Mouse (Mus musculus) limb, embryonic 11.5 days (tissue): ENCODE results near the gene Wdr6. TPM values are rescaled to one million over a fixed set of nuclear protein-coding genes. Genes with fewer than 3 reads are reported as not detected.

Experiments
- ATAC-seq: fragments of 200-750 bp; cut with Nextera tagmentation; 2 replicates; pipeline ENCODE4 v1.8.0; 2017; ENCODE audit warnings: low read depth; ENCODE audit not compliant: insufficient number of reproducible peaks, low FRiP score, low TSS enrichment
- DNase-seq: peaks from one replicate; pipeline ENCODE4 v3.0.0-alpha.2; 2015; ENCODE audit warnings: low spot score
- H3K27ac ChIP-seq: fragments of 300-500 bp; sonication (generic); replicated peaks from 2 replicates; pipeline ENCODE4 v1.5.1; 2014; ENCODE audit warnings: low read depth, mild to moderate bottlenecking, low read length
- H3K27me3 ChIP-seq: fragments of 300-500 bp; sonication (generic); 2 replicates; pipeline ENCODE4 v1.6.1; 2014; ENCODE audit warnings: mild to moderate bottlenecking, low read length, mixed read lengths; ENCODE audit not compliant: control insufficient read depth, insufficient read depth
- H3K36me3 ChIP-seq: fragments of 300-500 bp; sonication (generic); 2 replicates; pipeline ENCODE4 v1.6.1; 2014; ENCODE audit warnings: mild to moderate bottlenecking, low read length, moderate library complexity, mixed read lengths; ENCODE audit not compliant: control insufficient read depth, insufficient read depth
- H3K4me1 ChIP-seq: fragments of 300-500 bp; sonication (generic); 2 replicates; pipeline ENCODE4 v1.6.1; 2014; ENCODE audit warnings: low read length, mixed read lengths; ENCODE audit not compliant: control insufficient read depth, insufficient read depth
- H3K4me2 ChIP-seq: fragments of 300-500 bp; sonication (generic); 2 replicates; pipeline ENCODE4 v1.6.1; 2014; ENCODE audit warnings: low read depth, mild to moderate bottlenecking, moderate library complexity; ENCODE audit not compliant: severe bottlenecking
- H3K4me3 ChIP-seq: fragments of 300-500 bp; sonication (generic); 2 replicates; pipeline ENCODE4 v1.5.1; 2014; ENCODE audit warnings: low read depth, low read length
- H3K9ac ChIP-seq: fragments of 300-500 bp; sonication (generic); 2 replicates; pipeline ENCODE4 v1.6.1; 2014; ENCODE audit warnings: mild to moderate bottlenecking, low read length
- H3K9me3 ChIP-seq: fragments of 300-500 bp; sonication (generic); 2 replicates; pipeline ENCODE4 v1.6.1; 2016; ENCODE audit warnings: low read length; ENCODE audit not compliant: control insufficient read depth
- WGBS: fragments of 180-500 bp; shearing (Covaris S2); extraction: QIAGEN DNeasy Blood & Tissue Kit; methylation state at CpG from one replicate; pipeline ENCODE4 v1.1.7; 2014; 5-methylcytosine and 5-hydroxymethylcytosine counted together
- polyA plus RNA-seq: library from polyadenylated mRNA; unstranded; fragments of >200 nt; fragmentation: Nextera tagmentation; extraction: Ambion mirVana; gene quantifications from 2 replicates; pipeline ENCODE4 v1.2.1, GENCODE M21; 2014

Gene Wdr6
- polyA plus RNA-seq, 1 experiment from 2014 or later = 152 TPM

GRCm38 (mm10) chr9:108600011-108600410 lies 21.5 kb upstream of the Wdr6 start:
- 58% methylated on average over 2 of the region's 2 CpGs for WGBS
- Histone ChIP-seq H3K4me3 (no peak overlapping the region), H3K9ac (no peak overlapping the region), H3K27me3 (no peaks in the 10 kb centered on the region), H3K9me3 (no peaks in the 10 kb centered on the region), H3K27ac (no peak overlapping the region), H3K4me2 (no peak overlapping the region), H3K36me3 (0 out of 2 replicates have a peak, but pooled peaks cover 4% of the 10 kb centered on the region), H3K4me1 (0 out of 2 replicates have a peak, but pooled peaks cover 2% of the 10 kb centered on the region)
- ATAC-seq = no peak
- DNase-seq = no peak

DNA sequence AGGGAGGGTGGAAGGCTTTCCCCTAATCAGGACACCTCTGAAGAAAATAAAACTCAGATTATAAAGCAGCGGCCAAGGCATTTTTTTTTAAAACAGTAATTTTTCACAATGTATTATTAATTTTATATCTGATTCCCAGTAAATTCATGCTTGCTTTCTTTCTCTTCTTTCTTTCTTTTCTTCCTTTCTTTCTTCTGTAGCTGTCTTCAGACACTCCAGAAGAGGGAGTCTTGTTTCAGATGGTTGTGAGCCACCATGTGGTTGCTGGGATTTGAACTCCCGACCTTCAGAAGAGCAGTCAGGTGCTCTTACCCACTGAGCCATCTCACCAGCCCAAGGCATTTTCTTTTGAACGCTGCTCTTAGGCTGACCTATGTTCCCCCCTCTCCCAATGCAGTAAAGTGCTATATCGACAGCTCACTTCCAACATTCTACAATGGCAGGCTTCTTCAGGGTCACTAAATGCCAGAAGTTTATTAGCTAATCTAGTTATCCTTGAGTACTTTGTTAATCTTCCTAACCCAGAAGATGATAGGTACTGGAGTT lies 20.6 kb upstream of the Wdr6 start:
- no peak overlapping the region for H3K4me3 ChIP-seq
- DNase-seq (no peak), ATAC-seq (no peak)

GRCm38 (mm10) chr9:108596998-108597764 lies 18.6 kb upstream of the Wdr6 start, which contains the start of gene P4htm:
Gene P4htm, minus strand, starts transcription at chr9:108597667.
- Histone ChIP-seq H3K36me3 (no peaks in the 10 kb centered on the region), H3K9me3 (no peaks in the 10 kb centered on the region), H3K4me2 (peak within 1 kb of the TSS; percentile 93), H3K4me1 (0 out of 2 replicates have a peak, but pooled peaks cover 2% of the 10 kb centered on the region), H3K4me3 (peak within 1 kb of the TSS; percentile 70), H3K27ac (no peak within 1 kb of the TSS), H3K9ac (peak within 1 kb of the TSS; percentile 70), H3K27me3 (no peaks in the 10 kb centered on the region)
- DNase-seq (peak; percentile 78), ATAC-seq (peak; percentile 74)
- 3% methylated on average over 69 of the region's 69 CpGs for WGBS

More for the DNA sequence above, 20.6 kb upstream of the Wdr6 start:
- Histone ChIP-seq H3K9ac (no peak overlapping the region), H3K27me3 (no peaks in the 10 kb centered on the region), H3K4me2 (no peak overlapping the region), H3K36me3 (0 out of 2 replicates have a peak, but pooled peaks cover 4% of the 10 kb centered on the region), H3K27ac (no peak overlapping the region), H3K9me3 (no peaks in the 10 kb centered on the region), H3K4me1 (0 out of 2 replicates have a peak, but pooled peaks cover 2% of the 10 kb centered on the region)
- WGBS = 73% methylated on average over 4 of the region's 4 CpGs

DNA sequence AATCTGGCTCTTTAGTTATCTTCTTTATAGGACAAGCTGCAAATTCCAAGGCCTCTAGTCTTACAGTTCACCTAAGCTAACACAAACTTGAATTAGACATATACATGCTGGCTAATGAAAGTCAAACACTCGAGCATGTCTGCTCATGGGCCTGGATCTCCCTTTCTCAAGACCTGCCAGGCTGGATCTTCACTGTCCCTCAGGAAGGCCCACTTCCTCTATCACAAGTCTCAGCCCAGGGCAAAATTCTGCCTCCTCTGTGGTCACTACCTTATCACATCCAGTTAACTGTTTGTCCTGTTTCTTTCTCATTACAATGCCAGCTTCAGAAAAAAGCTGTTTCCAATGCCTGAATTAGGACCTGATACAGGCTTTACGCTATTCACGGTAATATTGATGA lies 15.8 kb upstream of the Wdr6 start:
- 81% methylated on average over 3 of the region's 3 CpGs for WGBS

GRCm38 (mm10) chr9:108591462-108591861 lies 12.9 kb upstream of the Wdr6 start:
- Histone ChIP-seq H3K9ac (no peak overlapping the region), H3K9me3 (no peaks in the 10 kb centered on the region), H3K4me1 (peaks cover 16% of the 10 kb centered on the region), H3K36me3 (no peaks in the 10 kb centered on the region), H3K27me3 (no peaks in the 10 kb centered on the region), H3K27ac (no peak overlapping the region), H3K4me2 (no peak overlapping the region), H3K4me3 (no peak overlapping the region)
- WGBS = 88% methylated on average over 4 of the region's 4 CpGs
- ATAC-seq (no peak), DNase-seq (no peak)

More for the DNA sequence above, 15.8 kb upstream of the Wdr6 start:
- Histone ChIP-seq H3K9me3 (no peaks in the 10 kb centered on the region), H3K4me3 (no peak overlapping the region), H3K9ac (no peak overlapping the region), H3K27me3 (no peaks in the 10 kb centered on the region), H3K27ac (no peak overlapping the region), H3K4me2 (no peak overlapping the region), H3K36me3 (no peaks in the 10 kb centered on the region), H3K4me1 (peaks cover 2% of the 10 kb centered on the region; the same call in 1 of the 2 replicates)
- DNase-seq = no peak
- no peak for ATAC-seq

DNA sequence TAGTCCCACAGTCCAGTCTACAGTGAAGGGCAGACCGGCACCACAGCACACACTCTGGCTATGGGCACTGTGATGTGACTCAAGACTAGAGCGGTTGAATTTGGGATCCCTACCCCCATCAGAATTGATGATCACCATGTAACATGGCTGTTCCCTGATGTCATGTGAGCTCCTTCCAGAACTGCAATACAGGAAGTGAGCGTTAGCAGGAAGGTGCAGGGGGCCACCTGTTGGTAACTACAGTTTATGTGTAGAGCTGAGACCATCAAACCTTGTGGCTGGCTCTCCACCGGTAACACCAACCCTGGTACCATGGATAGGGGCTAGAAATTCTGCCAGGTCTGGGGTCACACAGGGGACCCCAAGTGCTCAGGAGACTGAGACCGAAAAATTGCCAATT lies 10.7 kb upstream of the Wdr6 start:
- Histone ChIP-seq H3K4me3 (no peak overlapping the region), H3K9me3 (no peaks in the 10 kb centered on the region), H3K27ac (no peak overlapping the region), H3K4me2 (no peak overlapping the region), H3K4me1 (peaks cover 16% of the 10 kb centered on the region), H3K27me3 (no peaks in the 10 kb centered on the region), H3K9ac (no peak overlapping the region), H3K36me3 (no peaks in the 10 kb centered on the region)
- ATAC-seq (0 out of 2 replicates have a peak, but pooled peaks have one; percentile 15), DNase-seq (no peak)
- WGBS = 76% methylated on average over 5 of the region's 5 CpGs

GRCm38 (mm10) chr9:108587571-108588180 lies 9.1 kb upstream of the Wdr6 start:
- peak overlapping the region; percentile 41 for H3K4me2 ChIP-seq

DNA sequence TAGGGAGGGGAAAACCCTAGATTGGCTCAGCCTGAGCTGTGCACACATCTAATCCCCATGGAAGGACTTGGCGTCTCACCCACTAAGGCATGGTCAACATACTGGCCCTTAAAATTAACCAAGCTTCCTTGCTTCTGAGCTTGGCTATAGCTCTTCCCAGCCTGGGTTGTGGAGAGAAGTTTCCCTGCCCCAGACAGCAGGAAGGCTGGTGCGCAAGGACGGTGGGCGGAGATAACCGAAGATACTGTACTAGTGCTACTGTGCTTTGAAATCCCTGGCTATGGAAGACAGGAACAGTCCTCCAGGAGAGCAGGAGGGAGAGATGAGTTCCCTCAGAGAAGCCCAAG lies 778 bp upstream of the Wdr6 start:
- H3K9ac ChIP-seq = peak overlapping the region; percentile 61
- peak overlapping the region; percentile 90 for H3K27ac ChIP-seq
- 73% methylated on average over 5 of the region's 5 CpGs for WGBS
- ATAC-seq = no peak
- peaks cover 19% of the 10 kb centered on the region; the same call in 1 of the 2 replicates for H3K4me1 ChIP-seq
- no peaks in the 10 kb centered on the region for H3K27me3 ChIP-seq
- peaks cover 4% of the 10 kb centered on the region; the same call in 1 of the 2 replicates for H3K36me3 ChIP-seq
- peak overlapping the region; percentile 87; the same call in 1 of the 2 replicates for H3K4me3 ChIP-seq
- no peak for DNase-seq
- no peaks in the 10 kb centered on the region for H3K9me3 ChIP-seq
- peak overlapping the region; percentile 88 for H3K4me2 ChIP-seq

More at GRCm38 (mm10) chr9:108587571-108588180, 9.1 kb upstream of the Wdr6 start:
- no peaks in the 10 kb centered on the region for H3K9me3 ChIP-seq
- ATAC-seq = peak; percentile 95
- no peaks in the 10 kb centered on the region for H3K36me3 ChIP-seq
- peak overlapping the region; percentile 14; the same call in 1 of the 2 replicates for H3K4me3 ChIP-seq
- DNase-seq = peak; percentile 88
- H3K27ac ChIP-seq = peak overlapping the region; percentile 80
- peak overlapping the region; percentile 34; the same call in 1 of the 2 replicates for H3K9ac ChIP-seq
- peaks cover 16% of the 10 kb centered on the region for H3K4me1 ChIP-seq
- H3K27me3 ChIP-seq = no peaks in the 10 kb centered on the region
- 2% methylated on average over 14 of the region's 14 CpGs for whole genome bisulfite sequencing
